9 mouse cellular contexts compared by ENCODE assay signal in the genomic region with DNA sequence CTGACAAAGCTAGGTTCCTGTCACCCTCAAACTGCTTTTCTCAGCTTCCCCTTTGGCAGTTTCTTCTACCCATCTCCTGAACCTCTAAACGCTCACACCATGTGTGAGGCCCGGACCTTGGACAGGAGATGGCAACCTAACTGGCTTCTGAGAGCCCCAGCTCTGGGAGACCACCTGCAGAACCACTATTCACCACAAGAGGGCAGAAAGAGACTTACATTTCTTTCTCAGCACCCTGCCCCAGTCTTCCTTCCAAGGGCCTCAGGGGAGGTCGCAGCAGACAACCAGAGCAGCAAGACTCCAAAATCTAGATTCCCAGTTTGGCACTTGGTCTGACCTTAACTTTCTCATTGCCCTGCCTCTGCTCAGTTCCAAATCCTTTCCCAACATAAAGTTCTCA. TPM values are rescaled to one million over a fixed set of nuclear protein-coding genes. Genes with fewer than 3 reads are reported as not detected.
DNase-seq lines count a peak whose midpoint lies in the region; ATAC-seq and TF ChIP-seq lines count a peak whose summit lies in the region.
"Had no signal": no experiment of that assay in that cellular context is flagged by ENCODE, and none has a peak within 500 bp of the region (broad histone marks: within the 10 kb centered on the region; RNA-seq: fewer than 3 reads in every experiment).

No protein-coding gene starts in this region.

- intact Hi-C loops in gastrocnemius, postnatal 36 days (cut with DNase I), result no loop called here

- TF ChIP-seq CTCF in C2C12 (IDR thresholded peaks at IDR 0.05; ENCODE audit: control insufficient read depth, insufficient read depth, insufficient read length), result peak; percentile 27
- peak; percentile 72 for TF ChIP-seq CTCF in olfactory bulb, adult 2 months (IDR thresholded peaks at IDR 0.05; ENCODE audit: insufficient read depth, low read depth, low read length)

- no peak overlapping the region for H3ac ChIP-seq in C2C12 (ENCODE audit: control insufficient read depth, insufficient read length, low read depth)

- WGBS in kidney, embryonic 14.5 days, result 25% methylated on average over 3 of the region's 3 CpGs
- WGBS in liver, embryonic 13.5 days (ENCODE audit: insufficient replicate concordance), result 12% methylated on average over 3 of the region's 3 CpGs
- 33% methylated on average over 3 of the region's 3 CpGs for WGBS in olfactory bulb, adult 2 months

- no peaks in the 10 kb centered on the region for H3K9me3 ChIP-seq in kidney, embryonic 14.5 days (ENCODE audit: control insufficient read depth, low read length)
- H3K9me3 ChIP-seq in liver, embryonic 13.5 days (replicated peaks), result no peaks in the 10 kb centered on the region
- H3K9me3 ChIP-seq: hindbrain, embryonic 15.5 days had no signal

- H3K9ac ChIP-seq in kidney, embryonic 14.5 days (ENCODE audit: low read depth, low read length), result no peak overlapping the region
- no peak overlapping the region for H3K9ac ChIP-seq in liver, embryonic 13.5 days
- H3K9ac ChIP-seq: hindbrain, embryonic 15.5 days had no signal

- no peak overlapping the region for H3K4me2 ChIP-seq in kidney, embryonic 14.5 days (replicated peaks; ENCODE audit: low read depth, low read length)
- H3K4me2 ChIP-seq in liver, embryonic 13.5 days, result no peak overlapping the region
- H3K4me2 ChIP-seq: hindbrain, embryonic 15.5 days had no signal

- H3K79me3 ChIP-seq in C2C12 (ENCODE audit: low read depth), result no peaks in the 10 kb centered on the region

- no peak overlapping the region for H3K27ac ChIP-seq in kidney, embryonic 14.5 days (ENCODE audit: low read depth, low read length)
- H3K27ac ChIP-seq in liver, embryonic 13.5 days, result peak overlapping the region; percentile 83; the same call in 1 of the 2 replicates
- no peak overlapping the region for H3K27ac ChIP-seq in olfactory bulb, adult 2 months (ENCODE audit: insufficient read depth, low read depth, low read length)
- H3K27ac ChIP-seq: hindbrain, embryonic 15.5 days had no signal

- H3K36me3 ChIP-seq in C2C12 (ENCODE audit: control insufficient read depth, insufficient read depth), result peaks cover 93% of the 10 kb centered on the region
- peaks cover 59% of the 10 kb centered on the region for H3K36me3 ChIP-seq in kidney, embryonic 14.5 days (ENCODE audit: control insufficient read depth, insufficient read depth, low read length)
- peaks cover 60% of the 10 kb centered on the region for H3K36me3 ChIP-seq in liver, embryonic 13.5 days

- H3K4me1 ChIP-seq in kidney, embryonic 14.5 days (ENCODE audit: control insufficient read depth, insufficient read depth, low read length), result 0 out of 2 replicates have a peak, but pooled peaks cover 2% of the 10 kb centered on the region
- peaks cover 23% of the 10 kb centered on the region for H3K4me1 ChIP-seq in liver, embryonic 13.5 days (replicated peaks)
- H3K4me1 ChIP-seq in olfactory bulb, adult 2 months (ENCODE audit: control insufficient read depth, insufficient read depth, low read length), result peaks cover 7% of the 10 kb centered on the region
- H3K4me1 ChIP-seq: hindbrain, embryonic 15.5 days had no signal

- DNase-seq in WW6 (ENCODE audit: low read depth, low spot score), result peak; percentile 58
- peak; percentile 62 to 86 for DNase-seq in cerebellum, postnatal 4 days (ENCODE audit: low spot score in 2 of 2)
- peak; percentile 47 to 71 for DNase-seq in gastrocnemius, postnatal 36 days
- DNase-seq in liver, embryonic 13.5 days, result peak; percentile 62
- peak; percentile 83 for DNase-seq in thymus, postnatal 14 days

- peak; percentile 37; the same call in 1 of the 2 replicates for ATAC-seq in kidney, embryonic 14.5 days (ENCODE audit: low FRiP score, low TSS enrichment)
- no peak for ATAC-seq in liver, embryonic 13.5 days (ENCODE audit: low read depth)

- no peaks in the 10 kb centered on the region for H3K79me2 ChIP-seq in C2C12 (ENCODE audit: control insufficient read depth, insufficient read depth)

- no peaks in the 10 kb centered on the region for H3K27me3 ChIP-seq in C2C12 (ENCODE audit: control insufficient read depth, insufficient read depth, insufficient read length)
- no peaks in the 10 kb centered on the region for H3K27me3 ChIP-seq in kidney, embryonic 14.5 days (ENCODE audit: control insufficient read depth, insufficient read depth, low read length)
- H3K27me3 ChIP-seq in liver, embryonic 13.5 days, result peaks cover 11% of the 10 kb centered on the region; the same call in 1 of the 2 replicates
- H3K27me3 ChIP-seq: hindbrain, embryonic 15.5 days had no signal

- no peak overlapping the region for H3K4me3 ChIP-seq in C2C12 (ENCODE audit: insufficient read depth, poor library complexity, severe bottlenecking)
- no peak overlapping the region for H3K4me3 ChIP-seq in kidney, embryonic 14.5 days (ENCODE audit: low read length)
- no peak overlapping the region for H3K4me3 ChIP-seq in liver, embryonic 13.5 days (replicated peaks)
- no peak overlapping the region for H3K4me3 ChIP-seq in olfactory bulb, adult 2 months (ENCODE audit: insufficient read depth, low read depth, low read length)
- H3K4me3 ChIP-seq: hindbrain, embryonic 15.5 days had no signal

- TF ChIP-seq POLR2A in olfactory bulb, adult 2 months (IDR thresholded peaks at IDR 0.05; ENCODE audit: insufficient read depth, low read depth, low read length), result no peak

TF ChIP-seq in C2C12, 6 proteins besides CTCF, POLR2A, EP300 and RAD21:
- TF ChIP-seq USF1 (IDR thresholded peaks at IDR 0.05; ENCODE audit: low read depth) (no peak), MAX (IDR thresholded peaks at IDR 0.05) (no peak), FOSL1 (IDR thresholded peaks at IDR 0.05; ENCODE audit: insufficient read depth, low read length, poor library complexity, severe bottlenecking) (no peak)
TF ChIP-seq in C2C12: peak in this region for 0.

RNA-seq across cellular contexts. Expression of a gene that starts 35.1 kb away (rescaled TPM):
- 1.2 TPM for polyA plus RNA-seq in C2C12 (2012; fragmentation: generic; extraction: Trizol)
- under 1 TPM; 0.20 TPM for total RNA-seq in gastrocnemius, postnatal 36 days (2021)
- 0.49 and 1.2 TPM in 2 replicates for polyA plus RNA-seq in kidney, embryonic 14.5 days (2014; fragmentation: Nextera tagmentation; extraction: Ambion mirVana)
- polyA plus RNA-seq in liver, embryonic 13.5 days (2015; fragmentation: Nextera tagmentation; extraction: Ambion mirVana), result 0.13 TPM in 2 replicates
- polyA plus RNA-seq in olfactory bulb, adult 2 months (2012; ENCODE audit: insufficient read depth, insufficient read length, low replicate concordance, missing spikeins), result not detected in 2 replicates

RNA-seq across cellular contexts. Expression of a gene that starts 47.2 kb away (rescaled TPM):
- 340 TPM for polyA plus RNA-seq in C2C12 (2012; fragmentation: generic; extraction: Trizol)
- total RNA-seq in gastrocnemius, postnatal 36 days (2021), result 10 to 100 TPM; 23.4 to 26.4 TPM
- polyA plus RNA-seq in kidney, embryonic 14.5 days (2014; fragmentation: Nextera tagmentation; extraction: Ambion mirVana), result 68.9 and 99.8 TPM in 2 replicates
- 133 and 142 TPM in 2 replicates for polyA plus RNA-seq in liver, embryonic 13.5 days (2015; fragmentation: Nextera tagmentation; extraction: Ambion mirVana)
- not detected in 2 replicates for polyA plus RNA-seq in olfactory bulb, adult 2 months (2012; ENCODE audit: insufficient read depth, insufficient read length, low replicate concordance, missing spikeins)

RNA-seq across cellular contexts. Expression of a gene that starts 51.5 kb away (rescaled TPM):
- polyA plus RNA-seq in C2C12 (2012; fragmentation: generic; extraction: Trizol), result 190 TPM
- 10 to 100 TPM; 48.6 to 49.1 TPM for total RNA-seq in gastrocnemius, postnatal 36 days (2021)
- 44.2 and 54.9 TPM in 2 replicates for polyA plus RNA-seq in kidney, embryonic 14.5 days (2014; fragmentation: Nextera tagmentation; extraction: Ambion mirVana)
- polyA plus RNA-seq in liver, embryonic 13.5 days (2015; fragmentation: Nextera tagmentation; extraction: Ambion mirVana), result 15.1 and 16.9 TPM in 2 replicates
- polyA plus RNA-seq in olfactory bulb, adult 2 months (2012; ENCODE audit: insufficient read depth, insufficient read length, low replicate concordance, missing spikeins), result 404 and 471 TPM in 2 replicates

RNA-seq across cellular contexts. Expression of a gene that starts 54.7 kb away (rescaled TPM):
- 0.42 TPM for polyA plus RNA-seq in C2C12 (2012; fragmentation: generic; extraction: Trizol)
- 10 to 100 TPM; 11.0 to 11.3 TPM for total RNA-seq in gastrocnemius, postnatal 36 days (2021)
- polyA plus RNA-seq in kidney, embryonic 14.5 days (2014; fragmentation: Nextera tagmentation; extraction: Ambion mirVana), result 27.1 and 32.7 TPM in 2 replicates
- 1.9 and 2.8 TPM in 2 replicates for polyA plus RNA-seq in liver, embryonic 13.5 days (2015; fragmentation: Nextera tagmentation; extraction: Ambion mirVana)
- not detected in 2 replicates for polyA plus RNA-seq in olfactory bulb, adult 2 months (2012; ENCODE audit: insufficient read depth, insufficient read length, low replicate concordance, missing spikeins)
